Mouse (Mus musculus): ENCODE results near the gene D430041D05Rik. TPM values are rescaled to one million over a fixed set of nuclear protein-coding genes. Genes with fewer than 3 reads are reported as not detected.

D430041D05Rik gene
- polyA plus RNA-seq, 1 experiment from 2014 or later, result 3.6 TPM

- Histone ChIP-seq H3K27ac (ENCODE audit: low read depth, low read length) (no peak overlapping the region), H3K9me3 (ENCODE audit: control insufficient read depth, low read length) (no peaks in the 10 kb centered on the region), H3K27me3 (ENCODE audit: control insufficient read depth, insufficient read depth, low read length) (no peaks in the 10 kb centered on the region), H3K4me1 (ENCODE audit: control insufficient read depth, insufficient read depth, low read length) (no peaks in the 10 kb centered on the region), H3K9ac (ENCODE audit: low read length) (no peak overlapping the region), H3K4me2 (ENCODE audit: low read depth) (no peak overlapping the region), H3K36me3 (ENCODE audit: control insufficient read depth, insufficient read depth, low read length) (no peaks in the 10 kb centered on the region), H3K4me3 (ENCODE audit: low read depth, low read length) (no peak overlapping the region)
- 68% methylated on average over 1 of the region's 1 CpGs for WGBS
- ATAC-seq (ENCODE audit: insufficient read depth, low FRiP score, low TSS enrichment) (no peak), DNase-seq (ENCODE audit: low spot score) (no peak)
Observed at GRCm38 (mm10) chr2:104145983-104146382, 264.8 kb downstream of the D430041D05Rik start.

DNA sequence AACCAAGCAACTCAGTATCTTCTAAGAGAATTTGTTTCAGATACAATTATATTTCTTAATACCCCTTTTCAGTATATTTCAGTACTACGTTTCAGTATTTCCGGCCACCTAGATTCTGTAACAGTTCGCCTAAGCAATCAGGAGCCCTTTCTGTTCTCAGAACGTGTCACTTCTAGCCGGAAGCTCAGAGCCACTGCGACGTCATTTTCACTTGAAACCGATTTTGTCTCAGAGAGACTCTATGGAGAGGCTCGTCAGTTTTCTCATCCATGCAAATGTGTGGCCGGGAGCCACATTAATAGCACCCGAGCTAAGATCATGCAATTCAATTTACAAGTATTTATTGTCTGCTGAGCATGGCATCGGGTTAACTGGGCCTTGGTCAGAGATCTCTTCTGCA lies 266.8 kb downstream of the D430041D05Rik start:
- WGBS, result 94% methylated on average over 12 of the region's 12 CpGs
- Histone ChIP-seq H3K4me3 (ENCODE audit: low read depth, low read length) (no peak overlapping the region), H3K36me3 (ENCODE audit: control insufficient read depth, insufficient read depth, low read length) (no peaks in the 10 kb centered on the region), H3K9me3 (ENCODE audit: control insufficient read depth, low read length) (no peaks in the 10 kb centered on the region), H3K4me1 (ENCODE audit: control insufficient read depth, insufficient read depth, low read length) (no peaks in the 10 kb centered on the region), H3K9ac (ENCODE audit: low read length) (no peak overlapping the region), H3K4me2 (ENCODE audit: low read depth) (no peak overlapping the region), H3K27ac (ENCODE audit: low read depth, low read length) (no peak overlapping the region), H3K27me3 (ENCODE audit: control insufficient read depth, insufficient read depth, low read length) (no peaks in the 10 kb centered on the region)
- no peak for ATAC-seq (ENCODE audit: insufficient read depth, low FRiP score, low TSS enrichment)
- DNase-seq (ENCODE audit: low spot score), result no peak

DNA sequence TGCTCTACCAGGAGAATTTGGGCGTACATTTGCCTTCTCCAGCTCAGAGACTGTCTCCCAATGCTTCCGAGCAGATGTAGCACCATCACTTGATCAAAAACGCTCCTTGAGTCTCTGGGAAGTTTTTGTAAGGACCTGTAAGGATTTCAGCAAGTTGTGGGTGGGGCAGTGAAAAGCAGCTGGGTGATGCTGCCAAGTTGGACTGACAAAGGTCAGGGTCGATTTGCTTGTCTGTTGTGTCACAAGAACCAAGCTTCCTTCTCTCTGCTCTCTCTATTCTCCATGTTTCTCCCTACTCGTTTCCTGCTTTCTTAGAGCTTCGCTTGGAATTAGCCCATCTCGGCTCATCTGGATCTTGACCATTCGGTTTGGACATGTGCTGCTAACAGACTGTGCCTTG lies 268.7 kb downstream of the D430041D05Rik start:
- Histone ChIP-seq H3K4me3 (ENCODE audit: low read depth, low read length) (no peak overlapping the region), H3K4me1 (ENCODE audit: control insufficient read depth, insufficient read depth, low read length) (no peaks in the 10 kb centered on the region), H3K36me3 (ENCODE audit: control insufficient read depth, insufficient read depth, low read length) (no peaks in the 10 kb centered on the region), H3K9me3 (ENCODE audit: control insufficient read depth, low read length) (no peaks in the 10 kb centered on the region), H3K27me3 (ENCODE audit: control insufficient read depth, insufficient read depth, low read length) (no peaks in the 10 kb centered on the region), H3K4me2 (ENCODE audit: low read depth) (no peak overlapping the region), H3K9ac (ENCODE audit: low read length) (no peak overlapping the region), H3K27ac (ENCODE audit: low read depth, low read length) (no peak overlapping the region)
- DNase-seq (ENCODE audit: low spot score), result no peak
- 94% methylated on average over 8 of the region's 8 CpGs for WGBS
- ATAC-seq (ENCODE audit: insufficient read depth, low FRiP score, low TSS enrichment), result no peak

- Histone ChIP-seq H3K36me3 (ENCODE audit: control insufficient read depth, insufficient read depth, low read length) (no peaks in the 10 kb centered on the region), H3K9me3 (ENCODE audit: control insufficient read depth, low read length) (no peaks in the 10 kb centered on the region), H3K9ac (ENCODE audit: low read length) (no peak overlapping the region), H3K4me3 (ENCODE audit: low read depth, low read length) (no peak overlapping the region), H3K27ac (ENCODE audit: low read depth, low read length) (no peak overlapping the region), H3K4me2 (ENCODE audit: low read depth) (no peak overlapping the region), H3K27me3 (ENCODE audit: control insufficient read depth, insufficient read depth, low read length) (no peaks in the 10 kb centered on the region), H3K4me1 (ENCODE audit: control insufficient read depth, insufficient read depth, low read length) (no peaks in the 10 kb centered on the region)
- no peak for DNase-seq (ENCODE audit: low spot score)
- 60% methylated on average over 2 of the region's 2 CpGs for WGBS
- ATAC-seq (ENCODE audit: insufficient read depth, low FRiP score, low TSS enrichment), result no peak
Observed at GRCm38 (mm10) chr2:104135920-104136319, 274.9 kb downstream of the D430041D05Rik start.

DNA sequence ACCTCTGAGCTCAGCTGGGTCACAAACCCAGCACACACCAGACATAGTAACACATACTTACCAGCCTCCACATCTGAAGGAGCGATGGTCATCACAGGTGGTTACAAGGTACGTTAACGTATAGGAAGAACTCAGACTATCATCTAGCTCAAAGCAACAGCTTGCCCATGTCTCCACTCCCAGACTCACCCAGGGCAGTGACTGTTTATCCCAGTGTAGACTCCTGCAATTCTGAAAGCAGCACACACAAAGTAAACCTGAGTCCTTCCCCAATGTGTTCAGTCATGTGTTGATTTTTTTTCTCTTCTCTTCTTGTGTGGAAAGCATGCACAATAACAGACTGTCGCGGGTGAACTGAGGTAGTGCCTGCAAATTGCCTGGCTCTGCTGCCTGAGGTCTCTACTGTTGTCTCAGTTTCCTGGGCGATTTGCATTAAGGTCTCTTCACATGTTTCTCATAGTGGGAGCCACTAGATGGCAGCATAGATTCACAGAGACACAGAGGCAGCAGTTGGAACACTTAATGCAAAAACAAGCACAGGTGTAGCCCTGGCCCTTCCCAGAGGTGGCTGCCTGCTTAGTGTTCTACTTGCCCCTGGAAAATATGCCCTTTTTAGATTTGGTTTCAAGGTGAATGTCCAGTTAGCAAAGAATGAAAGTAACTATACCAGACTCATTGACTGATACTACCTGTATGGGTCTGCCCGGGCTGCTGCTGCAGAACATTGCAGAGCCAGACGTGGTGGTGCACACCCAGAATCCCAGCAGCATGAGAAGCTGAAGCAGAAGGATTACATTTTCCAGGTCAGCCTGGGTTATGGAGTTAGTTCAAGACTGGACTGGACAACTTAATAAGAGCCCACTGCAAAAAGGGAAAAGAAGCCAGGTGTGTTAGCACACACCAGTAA lies 276.4 kb downstream of the D430041D05Rik start:
- 48% methylated on average over 8 of the region's 8 CpGs for WGBS
- Histone ChIP-seq H3K9me3 (ENCODE audit: control insufficient read depth, low read length) (no peaks in the 10 kb centered on the region), H3K4me1 (ENCODE audit: control insufficient read depth, insufficient read depth, low read length) (no peaks in the 10 kb centered on the region), H3K27ac (ENCODE audit: low read depth, low read length) (no peak overlapping the region), H3K4me3 (ENCODE audit: low read depth, low read length) (no peak overlapping the region), H3K36me3 (ENCODE audit: control insufficient read depth, insufficient read depth, low read length) (no peaks in the 10 kb centered on the region), H3K4me2 (ENCODE audit: low read depth) (no peak overlapping the region), H3K27me3 (ENCODE audit: control insufficient read depth, insufficient read depth, low read length) (no peaks in the 10 kb centered on the region), H3K9ac (ENCODE audit: low read length) (no peak overlapping the region)
- ATAC-seq (ENCODE audit: insufficient read depth, low FRiP score, low TSS enrichment) (peak; percentile 45; the same call in 1 of the 2 replicates), DNase-seq (ENCODE audit: low spot score) (peak; percentile 71)

- ATAC-seq (ENCODE audit: insufficient read depth, low FRiP score, low TSS enrichment), result no peak
- H3K27me3 ChIP-seq (ENCODE audit: control insufficient read depth, insufficient read depth, low read length), result no peaks in the 10 kb centered on the region
- H3K4me1 ChIP-seq (ENCODE audit: control insufficient read depth, insufficient read depth, low read length), result no peaks in the 10 kb centered on the region
- no peak for DNase-seq (ENCODE audit: low spot score)
- WGBS, result 40% methylated on average over 12 of the region's 12 CpGs
- H3K27ac ChIP-seq (ENCODE audit: low read depth, low read length), result no peak overlapping the region
- no peak overlapping the region for H3K9ac ChIP-seq (ENCODE audit: low read length)
- no peaks in the 10 kb centered on the region for H3K9me3 ChIP-seq (ENCODE audit: control insufficient read depth, low read length)
- no peak overlapping the region for H3K4me2 ChIP-seq (ENCODE audit: low read depth)
- no peak overlapping the region for H3K4me3 ChIP-seq (ENCODE audit: low read depth, low read length)
- H3K36me3 ChIP-seq (ENCODE audit: control insufficient read depth, insufficient read depth, low read length), result no peaks in the 10 kb centered on the region
Observed at GRCm38 (mm10) chr2:104133042-104133810, 277.6 kb downstream of the D430041D05Rik start.

- H3K4me1 ChIP-seq (ENCODE audit: control insufficient read depth, insufficient read depth, low read length), result no peaks in the 10 kb centered on the region
- H3K27ac ChIP-seq (ENCODE audit: low read depth, low read length), result no peak overlapping the region
- no peak overlapping the region for H3K9ac ChIP-seq (ENCODE audit: low read length)
- no peaks in the 10 kb centered on the region for H3K9me3 ChIP-seq (ENCODE audit: control insufficient read depth, low read length)
- no peak overlapping the region for H3K4me3 ChIP-seq (ENCODE audit: low read depth, low read length)
- H3K4me2 ChIP-seq (ENCODE audit: low read depth), result no peak overlapping the region
- no peak for DNase-seq (ENCODE audit: low spot score)
- WGBS, result 80% methylated on average over 7 of the region's 7 CpGs
- no peaks in the 10 kb centered on the region for H3K36me3 ChIP-seq (ENCODE audit: control insufficient read depth, insufficient read depth, low read length)
- ATAC-seq (ENCODE audit: insufficient read depth, low FRiP score, low TSS enrichment), result no peak
- H3K27me3 ChIP-seq (ENCODE audit: control insufficient read depth, insufficient read depth, low read length), result no peaks in the 10 kb centered on the region
Observed at GRCm38 (mm10) chr2:104132266-104132859, 278.4 kb downstream of the D430041D05Rik start.

GRCm38 (mm10) chr2:104130969-104131368 lies 279.8 kb downstream of the D430041D05Rik start:
- no peak overlapping the region for H3K9ac ChIP-seq (ENCODE audit: low read length)
- no peak overlapping the region for H3K4me3 ChIP-seq (ENCODE audit: low read depth, low read length)
- 69% methylated on average over 3 of the region's 3 CpGs for WGBS
- no peaks in the 10 kb centered on the region for H3K27me3 ChIP-seq (ENCODE audit: control insufficient read depth, insufficient read depth, low read length)
- no peak overlapping the region for H3K27ac ChIP-seq (ENCODE audit: low read depth, low read length)
- H3K4me1 ChIP-seq (ENCODE audit: control insufficient read depth, insufficient read depth, low read length), result no peaks in the 10 kb centered on the region
- H3K4me2 ChIP-seq (ENCODE audit: low read depth), result no peak overlapping the region
- no peaks in the 10 kb centered on the region for H3K36me3 ChIP-seq (ENCODE audit: control insufficient read depth, insufficient read depth, low read length)
- ATAC-seq (ENCODE audit: insufficient read depth, low FRiP score, low TSS enrichment) (no peak), DNase-seq (ENCODE audit: low spot score) (no peak)
- no peaks in the 10 kb centered on the region for H3K9me3 ChIP-seq (ENCODE audit: control insufficient read depth, low read length)
